Mouse (Mus musculus): Measurements from ENCODE around the gene 9930111J21Rik2. TPM values are rescaled to one million over a fixed set of nuclear protein-coding genes. Genes with fewer than 3 reads are reported as not detected.
"Not testable (repeated sequence)": the region's sequence is repeated elsewhere in the genome, so short reads cannot be mapped to it uniquely, and the experiment has no call there.

9930111J21Rik2 gene
- total RNA-seq, 2 experiments from 2014 or later = 0.85 to 1.2 TPM

DNA sequence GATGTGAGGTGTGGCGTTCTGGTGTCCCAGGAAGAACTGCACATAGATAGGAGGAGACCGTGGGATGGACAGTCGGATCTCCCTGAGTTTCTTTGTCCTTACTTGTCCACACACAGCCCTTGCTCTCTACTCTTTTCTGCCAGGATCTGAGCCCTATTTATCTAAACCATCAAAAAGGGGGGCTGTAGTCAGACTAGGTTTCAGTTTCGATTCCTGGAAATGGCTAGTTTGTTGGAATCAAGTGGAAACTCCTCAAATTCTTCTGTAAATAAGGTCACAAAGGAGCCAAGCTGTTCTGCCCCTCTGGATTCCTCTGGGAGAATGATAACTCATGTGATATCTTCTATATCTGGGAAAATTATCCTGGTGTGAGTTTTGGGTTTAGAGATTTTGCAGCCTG, 30.3 kb upstream of the 9930111J21Rik2 start:
- intact Hi-C loops (cut with DNase I) = no loop called here
- no peak for DNase-seq (ENCODE audit: extremely low spot score in 1 of 2, low spot score in 2 of 2)

DNA sequence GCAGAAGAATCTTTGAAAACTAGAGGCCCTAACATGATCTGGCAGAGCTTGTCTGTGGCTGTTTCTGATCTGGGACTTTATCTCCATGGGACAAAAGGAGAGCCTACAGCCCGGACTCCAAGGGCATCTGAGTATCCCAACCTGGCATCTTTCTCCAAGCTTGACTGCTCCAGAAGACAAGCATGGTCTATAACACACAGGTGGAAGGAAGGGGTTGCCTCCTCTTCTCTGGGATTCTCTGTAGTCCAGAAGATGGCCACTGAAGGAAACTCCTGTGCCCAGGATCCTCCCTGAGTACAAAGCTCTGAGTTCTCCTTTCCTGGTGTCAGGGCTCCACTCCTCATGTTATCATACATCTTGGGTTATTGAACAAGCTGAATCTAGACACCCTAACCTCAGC, 29.6 kb upstream of the 9930111J21Rik2 start:
- intact Hi-C loops (cut with DNase I) = no loop called here
- DNase-seq (ENCODE audit: extremely low spot score in 1 of 2, low spot score in 2 of 2) = no peak

DNA sequence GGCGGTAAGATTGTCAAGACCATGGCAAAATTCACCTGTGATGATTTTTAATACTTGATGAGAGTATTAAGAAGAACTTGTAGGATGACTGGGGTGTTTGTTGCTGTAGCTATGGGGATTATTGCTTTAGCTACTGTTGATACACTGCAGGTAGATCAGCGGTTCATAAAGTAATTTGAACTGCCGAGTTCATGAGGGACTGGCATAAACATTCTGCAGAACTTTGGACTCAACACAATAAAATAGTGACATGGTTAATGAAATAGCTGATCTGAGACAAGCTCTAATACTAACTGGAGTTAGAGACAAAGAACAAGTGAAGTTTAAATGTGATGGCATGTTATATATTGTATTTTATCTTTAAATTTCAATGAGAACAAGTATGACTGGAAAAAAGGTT, 27.7 kb upstream of the 9930111J21Rik2 start:
- no peak for DNase-seq (ENCODE audit: extremely low spot score in 1 of 2, low spot score in 2 of 2)
- intact Hi-C loops (cut with DNase I) = no loop called here

DNA sequence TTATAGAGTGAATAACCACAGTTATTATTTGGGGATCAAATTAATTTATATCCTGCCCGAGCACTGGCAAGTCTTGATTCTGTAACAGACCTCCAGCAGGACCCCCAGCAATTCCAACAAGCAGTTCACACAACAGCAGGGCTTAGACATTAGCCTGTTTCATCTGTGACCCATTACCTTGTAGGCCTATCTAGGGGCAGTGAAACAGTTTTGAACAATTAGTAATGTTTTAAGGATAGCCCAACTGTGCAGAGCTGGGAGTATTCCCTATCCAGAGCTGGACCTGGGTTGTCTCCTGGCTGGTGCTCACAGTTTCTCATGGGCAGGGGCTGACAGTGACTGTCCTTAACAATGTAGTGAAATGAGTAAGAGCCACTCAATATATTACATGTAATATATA, 26.0 kb upstream of the 9930111J21Rik2 start:
- intact Hi-C loops (cut with DNase I) = no loop called here
- no peak for DNase-seq (ENCODE audit: extremely low spot score in 1 of 2, low spot score in 2 of 2)

DNA sequence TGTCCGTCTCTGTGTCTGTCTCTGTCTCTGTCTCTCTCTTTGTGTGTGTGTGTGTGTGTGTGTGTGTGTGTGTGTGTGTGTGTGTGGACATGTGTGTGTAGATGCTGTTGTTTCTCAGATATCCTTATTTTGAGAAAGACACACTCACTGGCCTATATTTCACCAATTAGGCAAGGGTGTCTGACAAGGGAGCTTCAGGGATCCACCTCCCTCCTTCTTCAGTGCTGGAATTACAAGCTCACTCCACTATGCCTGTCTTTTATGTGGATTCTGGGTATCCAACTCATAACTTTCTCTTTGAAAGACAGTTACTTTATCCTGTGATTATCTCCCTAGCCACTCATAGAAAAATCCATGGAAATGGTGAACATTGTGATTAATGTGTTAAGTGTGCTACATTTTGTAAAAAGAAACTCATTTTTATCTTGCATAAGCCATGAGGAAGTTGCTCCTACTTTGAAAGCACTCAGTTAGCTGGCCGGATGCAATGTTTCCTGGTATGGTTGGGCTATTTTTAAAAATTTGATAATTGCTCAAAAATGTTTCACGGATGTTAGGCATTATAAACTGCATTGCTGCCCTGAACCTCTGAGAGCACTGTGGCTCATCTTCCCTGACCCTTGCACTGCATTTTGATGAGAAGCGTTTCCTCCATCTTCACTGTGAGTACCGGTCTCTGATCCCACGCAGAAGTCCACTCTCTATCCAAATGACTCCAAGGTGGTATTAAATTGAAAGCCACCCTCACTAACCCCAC, 25.1 kb upstream of the 9930111J21Rik2 start, which contains the start of gene Ifi47:
Gene Ifi47 (plus strand): TSS at position 587 of the 757 bp plus-strand sequence.
- DNase-seq (ENCODE audit: extremely low spot score in 1 of 2, low spot score in 2 of 2) = peak in 1 of 2 experiments; percentile 22
- intact Hi-C loops (cut with DNase I) = not testable (repeated sequence)

DNA sequence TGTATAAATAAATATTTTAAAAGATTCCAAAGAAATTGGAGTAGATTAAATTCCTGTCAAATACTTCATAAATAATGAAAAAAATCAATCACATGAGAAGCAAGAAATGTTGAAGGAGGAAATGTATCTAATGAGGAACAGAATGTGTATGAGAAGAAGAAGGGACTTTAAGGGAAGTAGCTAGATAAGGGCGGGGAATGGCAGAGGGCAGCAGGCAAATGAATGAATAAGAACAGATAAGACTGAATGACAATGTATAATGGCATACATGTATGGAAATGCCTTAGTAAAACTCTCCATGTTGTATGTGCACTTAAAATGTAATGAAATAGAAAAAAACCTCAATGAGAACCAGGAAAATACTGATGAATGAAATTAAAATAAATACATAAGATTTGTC, 17.3 kb upstream of the 9930111J21Rik2 start:
- intact Hi-C loops (cut with DNase I) = no loop called here
- no peak for DNase-seq (ENCODE audit: extremely low spot score in 1 of 2, low spot score in 2 of 2)

DNA sequence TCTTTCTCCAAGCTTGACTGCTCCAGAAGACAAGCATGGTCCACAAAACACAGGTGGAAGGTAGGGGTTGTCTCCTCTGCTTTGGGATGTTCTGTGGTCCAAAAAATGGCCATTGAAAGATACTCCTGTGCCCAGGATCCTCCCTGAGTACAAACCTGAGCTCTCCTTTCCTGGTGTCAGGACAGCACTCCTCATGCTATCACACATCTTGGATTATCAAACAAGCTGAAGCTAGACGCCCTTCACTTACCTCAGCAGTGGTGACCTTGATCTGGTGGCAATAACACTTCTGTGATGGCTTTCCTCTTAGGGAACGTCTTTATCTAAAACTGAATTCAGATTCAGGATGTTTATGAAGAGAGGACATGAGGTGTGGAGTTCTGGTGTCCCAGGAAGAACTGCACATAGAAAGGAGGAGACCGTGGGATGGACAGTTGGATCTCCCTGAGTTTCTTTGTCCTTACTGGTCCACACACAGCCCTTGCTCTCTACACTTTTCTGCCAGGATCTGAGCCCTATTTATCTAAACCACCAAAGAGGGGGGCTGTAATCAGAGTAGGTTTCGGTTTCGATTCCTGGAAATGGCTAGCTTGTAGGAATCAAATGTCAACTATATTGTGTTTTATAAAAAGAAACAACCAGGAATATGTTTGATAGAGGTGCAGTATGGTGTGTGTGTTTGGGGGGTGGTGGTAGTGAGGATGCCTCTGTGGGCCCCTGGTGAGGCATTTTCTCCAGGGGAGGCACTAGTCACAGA, 12.8 kb upstream of the 9930111J21Rik2 start, which contains the start of gene Tgtp2:
Gene Tgtp2 (minus strand): TSS at position 494 of the 757 bp plus-strand sequence.
- intact Hi-C loops (cut with DNase I); DNase-seq (ENCODE audit: extremely low spot score in 1 of 2, low spot score in 2 of 2): not testable (repeated sequence)

DNA sequence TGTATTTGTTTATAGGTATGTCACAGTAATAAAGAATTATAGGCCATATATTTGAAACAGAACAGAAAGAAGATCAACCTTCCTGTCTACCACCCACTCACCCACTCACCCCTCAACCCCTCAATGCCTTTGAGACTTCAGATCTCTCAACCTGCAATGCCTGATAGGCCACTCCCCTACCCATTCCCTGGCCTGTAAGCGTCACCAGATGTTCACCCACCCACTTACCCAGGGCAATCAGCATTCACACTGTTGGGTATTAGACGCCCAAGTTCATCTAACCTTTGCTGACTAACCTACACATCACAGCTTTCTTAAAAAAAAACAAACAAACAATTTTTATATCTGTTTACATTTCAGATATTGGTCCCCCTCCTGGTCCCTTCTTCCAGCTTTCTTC, 10.8 kb upstream of the 9930111J21Rik2 start:
- DNase-seq (ENCODE audit: extremely low spot score in 1 of 2, low spot score in 2 of 2); intact Hi-C loops (cut with DNase I): not testable (repeated sequence)

DNA sequence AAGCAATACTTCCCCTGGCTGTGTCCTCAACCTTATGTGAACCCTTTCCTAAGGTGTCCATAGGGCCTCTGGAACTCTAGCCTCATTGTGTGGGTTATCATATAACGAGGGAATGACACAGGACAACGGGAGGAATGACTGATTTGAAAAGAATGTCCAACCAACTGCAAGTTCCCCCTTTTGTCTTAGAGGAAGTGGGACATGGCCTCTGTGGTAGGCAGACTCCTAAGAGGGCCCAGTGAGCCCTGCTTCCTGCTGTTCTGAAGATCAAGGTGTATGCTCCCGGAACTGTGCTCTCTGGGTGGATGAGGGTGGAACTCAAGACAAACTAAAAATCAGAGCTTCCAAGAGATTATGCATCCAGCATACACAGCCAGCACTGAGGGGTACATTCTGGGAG, 9.0 kb upstream of the 9930111J21Rik2 start:
- DNase-seq (ENCODE audit: extremely low spot score in 1 of 2, low spot score in 2 of 2); intact Hi-C loops (cut with DNase I): not testable (repeated sequence)

DNA sequence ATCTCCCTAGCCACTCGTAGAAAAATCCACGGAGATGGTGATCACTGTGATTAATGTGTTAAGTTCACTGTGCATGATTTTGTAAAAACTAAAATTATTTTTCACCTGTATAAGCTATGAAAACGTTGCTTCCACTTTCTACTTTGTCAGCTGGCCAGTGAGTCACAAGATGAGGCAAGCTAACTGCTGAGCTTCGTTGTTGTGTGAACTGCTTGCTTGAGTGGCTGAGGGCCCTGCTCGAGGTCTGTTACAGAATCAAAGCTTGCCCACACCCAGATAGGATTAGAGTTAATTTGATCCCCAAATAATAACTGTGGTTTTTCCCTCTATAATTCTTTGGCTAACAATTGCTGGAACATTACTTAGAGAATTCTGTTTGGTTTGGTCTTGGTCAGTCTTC, 852 bp upstream of the 9930111J21Rik2 start:
- DNase-seq (ENCODE audit: extremely low spot score in 1 of 2, low spot score in 2 of 2); intact Hi-C loops (cut with DNase I): not testable (repeated sequence)

DNA sequence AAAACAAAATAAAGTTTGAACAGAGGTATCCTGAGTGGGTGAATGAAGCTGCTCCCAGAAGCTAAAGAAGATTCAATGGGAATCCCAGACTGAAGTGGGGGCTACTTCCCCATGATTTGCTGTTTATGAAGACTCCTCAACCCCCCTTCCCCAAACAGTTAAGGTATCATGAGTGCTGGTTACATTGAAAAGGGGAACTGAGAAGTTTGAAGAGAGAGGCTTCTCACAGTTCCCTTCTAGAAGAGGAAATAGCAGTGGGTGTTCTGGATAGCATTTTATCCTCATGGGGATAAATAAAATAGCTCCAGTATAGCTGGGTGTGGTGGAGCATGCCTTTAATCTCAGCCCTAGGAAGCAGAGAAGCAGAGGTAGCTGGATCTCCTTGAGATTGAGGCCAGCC, 978 bp downstream of the 9930111J21Rik2 start:
- intact Hi-C loops (cut with DNase I); DNase-seq (ENCODE audit: extremely low spot score in 1 of 2, low spot score in 2 of 2): not testable (repeated sequence)

DNA sequence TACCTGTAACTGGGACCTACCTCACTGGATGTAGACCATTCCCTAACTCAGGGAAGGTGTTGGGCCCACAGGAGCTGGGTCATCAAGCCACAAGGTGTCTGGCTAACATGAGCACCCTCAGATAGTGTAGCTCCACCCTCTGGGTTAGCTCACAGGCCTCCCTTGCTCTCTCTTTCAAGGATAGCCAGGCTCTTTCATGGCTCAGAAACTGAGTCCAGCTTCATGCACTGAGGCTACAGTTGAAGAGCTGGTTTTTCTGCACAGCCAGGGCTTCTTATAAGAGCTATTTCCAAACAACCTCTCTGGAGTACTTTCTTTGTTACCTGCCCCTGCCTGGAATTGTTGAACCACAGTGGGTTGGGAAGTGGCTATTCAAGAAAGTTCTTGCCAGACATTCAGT, 39.0 kb downstream of the 9930111J21Rik2 start:
- DNase-seq (ENCODE audit: extremely low spot score in 1 of 2, low spot score in 2 of 2); intact Hi-C loops (cut with DNase I): not testable (repeated sequence)

DNA sequence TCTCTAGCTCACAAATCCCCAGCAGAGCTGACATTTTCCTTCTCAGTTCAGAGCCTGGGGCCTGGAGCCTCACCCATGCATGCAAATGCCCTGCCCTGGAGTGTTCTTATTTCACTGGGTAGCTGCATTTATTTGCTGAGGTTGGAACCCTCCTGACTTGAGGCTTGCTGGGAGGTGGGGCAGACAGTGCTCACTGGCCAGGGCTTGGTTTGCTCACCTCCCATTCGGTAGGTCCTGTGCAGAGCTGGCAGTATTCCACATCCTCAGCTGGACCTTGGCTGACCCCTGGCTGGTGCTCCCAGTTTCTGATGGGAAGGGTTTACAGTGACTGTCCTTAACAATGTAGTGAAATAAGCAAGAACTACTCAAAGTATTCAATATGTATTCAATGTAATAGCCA, 44.3 kb downstream of the 9930111J21Rik2 start:
- DNase-seq (ENCODE audit: extremely low spot score in 1 of 2, low spot score in 2 of 2); intact Hi-C loops (cut with DNase I): not testable (repeated sequence)

DNA sequence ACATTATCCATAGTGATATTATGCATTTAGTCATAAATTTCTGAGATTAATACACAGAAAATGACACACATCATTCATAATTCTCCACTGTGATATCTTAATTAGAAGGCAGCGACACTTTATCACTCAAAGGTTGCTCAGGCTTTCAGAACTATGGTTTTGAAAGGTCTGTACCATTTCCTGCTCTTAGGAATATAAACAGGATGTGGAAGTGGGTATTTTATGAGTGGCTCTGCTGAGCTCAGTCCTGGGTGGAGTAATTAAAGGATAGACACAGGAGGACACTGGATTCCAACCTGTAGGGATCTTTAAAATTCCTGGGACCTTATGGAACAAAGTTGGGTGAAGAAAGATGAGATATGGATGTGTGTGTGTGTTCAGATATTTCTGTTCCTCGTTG, 44.7 kb downstream of the 9930111J21Rik2 start:
- DNase-seq (ENCODE audit: extremely low spot score in 1 of 2, low spot score in 2 of 2); intact Hi-C loops (cut with DNase I): not testable (repeated sequence)

DNA sequence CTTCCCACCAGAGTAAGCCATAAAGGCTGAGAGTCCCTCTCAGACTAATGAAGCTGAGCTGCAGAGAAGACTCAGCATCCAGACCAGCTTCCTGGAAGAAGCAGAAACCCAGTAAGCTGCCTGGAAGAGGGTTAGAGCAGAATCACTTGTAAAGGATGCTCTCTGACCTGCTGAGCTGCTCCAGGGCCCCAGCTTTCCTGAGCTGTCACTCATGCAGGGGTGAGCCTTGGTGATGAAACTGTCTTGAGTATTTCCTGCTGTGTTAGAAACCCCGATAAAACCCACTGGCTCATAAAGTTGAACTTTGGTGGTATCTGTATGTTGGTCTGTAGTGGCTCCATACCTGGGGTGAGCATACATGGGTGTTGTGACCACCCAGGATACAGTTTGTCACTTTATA, 50.6 kb downstream of the 9930111J21Rik2 start:
- intact Hi-C loops (cut with DNase I) = not testable (repeated sequence)

DNA sequence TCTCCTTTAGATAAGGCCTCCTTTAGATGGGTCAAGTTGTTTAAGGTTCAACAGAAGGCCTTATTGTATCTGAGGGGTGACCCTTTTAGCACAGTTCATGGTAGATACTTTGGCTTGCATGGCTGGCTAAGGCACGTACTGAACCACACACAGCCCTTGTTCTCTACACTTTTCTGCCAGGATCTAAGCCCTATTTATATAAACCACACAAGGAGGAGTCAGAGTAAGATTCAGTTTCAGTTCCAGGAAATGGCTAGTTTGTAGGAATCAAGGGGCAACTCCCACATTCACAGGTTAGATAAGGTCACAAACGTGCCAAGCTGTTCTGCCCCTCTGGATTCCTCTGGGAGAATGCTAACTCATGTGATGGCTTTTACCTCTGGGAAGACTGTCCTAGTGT, 57.0 kb downstream of the 9930111J21Rik2 start, which contains the start of gene Tgtp1:
Gene Tgtp1 (minus strand): TSS at position 155 of the 400 bp plus-strand sequence.
- intact Hi-C loops (cut with DNase I) = not testable (repeated sequence)

More for the DNA sequence above, 50.6 kb downstream of the 9930111J21Rik2 start:
- not testable (repeated sequence) for DNase-seq (ENCODE audit: extremely low spot score in 1 of 2, low spot score in 2 of 2)

DNA sequence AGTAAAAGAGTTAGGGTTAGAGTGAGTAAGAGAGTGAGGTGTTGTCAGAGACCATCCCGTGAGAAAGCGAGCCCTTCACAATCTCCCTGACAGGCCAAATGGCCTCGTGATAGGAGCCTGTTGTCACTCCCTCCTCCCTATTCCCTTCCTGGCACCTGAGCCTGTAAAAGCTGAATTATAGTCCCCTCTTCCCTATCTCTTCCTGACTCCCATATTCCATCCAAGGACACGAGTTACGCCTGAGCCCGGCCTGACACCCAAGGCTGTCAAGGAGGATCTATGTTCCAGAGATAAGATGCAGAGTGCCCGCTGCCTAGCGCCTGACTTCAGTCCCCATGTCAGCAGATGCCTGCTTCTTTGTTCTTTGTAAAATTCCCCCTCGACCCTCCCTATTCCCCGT, 57.7 kb downstream of the 9930111J21Rik2 start:
- intact Hi-C loops (cut with DNase I) = not testable (repeated sequence)

More for the DNA sequence above, 57.0 kb downstream of the 9930111J21Rik2 start, which contains the start of gene Tgtp1:
- DNase-seq (ENCODE audit: extremely low spot score in 1 of 2, low spot score in 2 of 2) = not testable (repeated sequence)

DNA sequence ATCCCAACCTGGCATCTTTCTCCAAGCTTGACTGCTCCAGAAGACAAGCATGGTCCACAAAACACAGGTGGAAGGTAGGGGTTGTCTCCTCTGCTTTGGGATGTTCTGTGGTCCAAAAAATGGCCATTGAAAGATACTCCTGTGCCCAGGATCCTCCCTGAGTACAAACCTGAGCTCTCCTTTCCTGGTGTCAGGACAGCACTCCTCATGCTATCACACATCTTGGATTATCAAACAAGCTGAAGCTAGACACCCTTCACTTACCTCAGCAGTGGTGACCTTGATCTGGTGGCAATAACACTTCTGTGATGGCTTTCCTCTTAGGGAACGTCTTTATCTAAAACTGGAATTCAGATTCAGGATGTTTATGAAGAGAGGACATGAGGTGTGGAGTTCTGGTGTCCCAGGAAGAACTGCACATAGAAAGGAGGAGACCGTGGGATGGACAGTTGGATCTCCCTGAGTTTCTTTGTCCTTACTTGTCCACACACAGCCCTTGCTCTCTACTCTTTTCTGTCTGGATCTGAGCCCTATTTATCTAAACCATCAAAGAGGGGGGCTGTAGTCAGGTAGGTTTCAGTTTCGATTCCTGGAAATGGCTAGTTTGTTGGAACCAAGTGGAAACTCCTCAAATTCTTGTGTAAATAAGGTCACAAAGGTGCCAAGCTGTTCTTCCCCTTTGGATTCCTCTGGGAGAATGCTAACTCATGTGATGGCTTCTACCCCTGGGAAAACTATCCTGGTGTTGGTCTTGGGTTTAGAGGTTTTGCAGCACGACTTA, 59.1 kb downstream of the 9930111J21Rik2 start, which contains the start of gene Gm12185:
Gene Gm12185 (minus strand): TSS at position 487 of the 781 bp plus-strand sequence.
- DNase-seq (ENCODE audit: extremely low spot score in 1 of 2, low spot score in 2 of 2); intact Hi-C loops (cut with DNase I): not testable (repeated sequence)

More for the DNA sequence above, 57.7 kb downstream of the 9930111J21Rik2 start:
- not testable (repeated sequence) for DNase-seq (ENCODE audit: extremely low spot score in 1 of 2, low spot score in 2 of 2)

DNA sequence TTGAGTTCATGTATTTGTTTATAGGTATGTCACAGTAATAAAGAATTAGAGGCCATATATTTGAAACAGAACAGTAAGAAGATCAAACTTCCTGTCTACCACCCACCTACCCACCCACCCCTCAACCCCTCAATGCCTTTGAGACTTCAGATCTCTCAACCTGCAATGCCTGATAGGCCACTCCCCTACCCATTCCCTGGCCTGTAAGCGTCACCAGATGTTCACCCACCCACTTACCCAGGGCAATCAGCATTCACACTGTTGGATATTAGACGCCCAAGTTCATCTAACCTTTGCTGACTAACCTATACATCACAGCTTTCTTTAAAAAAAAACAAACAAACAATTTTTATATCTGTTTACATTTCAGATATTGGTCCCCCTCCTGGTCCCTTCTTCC, 61.1 kb downstream of the 9930111J21Rik2 start:
- intact Hi-C loops (cut with DNase I); DNase-seq (ENCODE audit: extremely low spot score in 1 of 2, low spot score in 2 of 2): not testable (repeated sequence)
